Mouse (Mus musculus) ovary, adult 10 weeks (tissue): ENCODE results near the gene Ptprk. TPM values are rescaled to one million over a fixed set of nuclear protein-coding genes. Genes with fewer than 3 reads are reported as not detected.

ENCODE experiments used
- polyA plus RNA-seq: library from polyadenylated mRNA; stranded (reverse); fragments of 350-450 nt; fragmentation: Illumina TruSeq; extraction: RNeasy Lipid Tissue Mini Kit (QIAGEN cat#74804); gene quantifications from one replicate; pipeline ENCODE4 v1.2.3, GENCODE M21; 2014

Gene Ptprk
- 40.4 TPM for polyA plus RNA-seq

GRCm38 (mm10) chr10:28074653-28075451 is at the start of gene Ptprk:
TSS of gene Ptprk (plus strand) at chr10:28074820.

